Mouse (Mus musculus) forebrain, postnatal 0 days (tissue): ENCODE data around the gene Bcl10. TPM values are rescaled to one million over a fixed set of nuclear protein-coding genes. Genes with fewer than 3 reads are reported as not detected.
A peak's percentile ranks its signal among the peaks of the same experiment; 100 is the strongest.

Source experiments
- ATAC-seq: fragments of 200-750 bp; cut with Nextera tagmentation; 2 replicates; pipeline ENCODE4 v1.8.0; 2017; ENCODE audit warnings: mild to moderate bottlenecking, moderate library complexity
- DNase-seq: peaks from one replicate; pipeline ENCODE4 v3.0.0-alpha.2; 2015
- H3K27ac ChIP-seq: fragments of 300-500 bp; sonication (generic); 2 replicates; pipeline ENCODE4 v1.5.1; 2014; ENCODE audit warnings: low read depth, mild to moderate bottlenecking, antibody characterized with exemption, low read length, moderate library complexity, mixed read lengths
- H3K27me3 ChIP-seq: fragments of 300-500 bp; sonication (generic); 2 replicates; pipeline ENCODE4 v1.6.1; 2014; ENCODE audit warnings: mild to moderate bottlenecking, low read length, mixed read lengths; ENCODE audit not compliant: insufficient read depth
- H3K36me3 ChIP-seq: fragments of 300-500 bp; sonication (generic); 2 replicates; pipeline ENCODE4 v1.6.1; 2014; ENCODE audit warnings: mild to moderate bottlenecking, moderate library complexity; ENCODE audit not compliant: insufficient read depth
- H3K4me1 ChIP-seq: fragments of 300-500 bp; sonication (generic); 2 replicates; pipeline ENCODE4 v1.6.1; 2014; ENCODE audit warnings: antibody characterized with exemption; ENCODE audit not compliant: insufficient read depth
- H3K4me2 ChIP-seq: fragments of 300-500 bp; sonication (generic); 2 replicates; pipeline ENCODE4 v1.6.1; 2014; ENCODE audit warnings: low read depth, mild to moderate bottlenecking, moderate library complexity
- H3K4me3 ChIP-seq: fragments of 300-500 bp; sonication (generic); 2 replicates; pipeline ENCODE4 v1.5.1; 2014; ENCODE audit warnings: low read depth, low read length, mixed read lengths
- H3K9ac ChIP-seq: fragments of 300-500 bp; sonication (generic); 2 replicates; pipeline ENCODE4 v1.6.1; 2014; ENCODE audit warnings: mild to moderate bottlenecking
- H3K9me3 ChIP-seq: fragments of 300-500 bp; sonication (generic); 2 replicates; pipeline ENCODE4 v1.6.1; 2016; ENCODE audit warnings: low read length
- CTCF ChIP-seq: sonication (generic); IDR thresholded peaks from 2 replicates; pipeline ENCODE4 v1.5.1; 2016; ENCODE audit warnings: antibody characterized with exemption, control low read depth, low read depth
- WGBS: fragments of 180-500 bp; shearing (Covaris S2); extraction: QIAGEN DNeasy Blood & Tissue Kit; methylation state at CpG from one replicate; pipeline ENCODE4 v1.1.7; 2014; 5-methylcytosine and 5-hydroxymethylcytosine counted together
- polyA plus RNA-seq: library from polyadenylated mRNA; unstranded; fragments of >200 nt; fragmentation: Nextera tagmentation; extraction: Ambion mirVana; gene quantifications from 2 replicates; pipeline ENCODE4 v1.2.1, GENCODE M21; 2015
- total RNA-seq: library from RNA; depleted of rRNA; stranded (reverse); fragments of >200 nt; gene quantifications from 2 replicates; pipeline ENCODE4 v1.2.3, GENCODE M21; 2014

Gene Bcl10
- total and polyA plus RNA-seq, 2 experiments from 2014 or later, result 33.2 to 38.1 TPM

- no peak overlapping the region for H3K4me2 ChIP-seq
- no peaks in the 10 kb centered on the region for H3K36me3 ChIP-seq
- ATAC-seq (peak; percentile 40; the same call in 1 of the 2 replicates), DNase-seq (no peak)
- H3K4me3 ChIP-seq, result no peak overlapping the region
- H3K9ac ChIP-seq, result no peak overlapping the region
- H3K27ac ChIP-seq, result no peak overlapping the region
- no peaks in the 10 kb centered on the region; the same call in 1 of the 2 replicates for H3K4me1 ChIP-seq
- H3K27me3 ChIP-seq, result no peaks in the 10 kb centered on the region
- no peaks in the 10 kb centered on the region for H3K9me3 ChIP-seq
- 23% methylated on average over 2 of the region's 2 CpGs for WGBS
- TF ChIP-seq CTCF, result no peak
Observed at GRCm38 (mm10) chr3:145883233-145883632, 39.4 kb upstream of the Bcl10 start.

GRCm38 (mm10) chr3:145885376-145885775, 37.2 kb upstream of the Bcl10 start:
- H3K27me3 ChIP-seq, result no peaks in the 10 kb centered on the region
- peak overlapping the region; percentile 59 for H3K27ac ChIP-seq
- H3K36me3 ChIP-seq, result no peaks in the 10 kb centered on the region
- 19% methylated on average over 4 of the region's 4 CpGs for WGBS
- peak; percentile 66 for ATAC-seq
- no peak overlapping the region for H3K9ac ChIP-seq
- peak; percentile 76 for DNase-seq
- no peak overlapping the region for H3K4me3 ChIP-seq
- TF ChIP-seq CTCF, result no peak
- H3K4me2 ChIP-seq, result no peak overlapping the region
- no peaks in the 10 kb centered on the region; the same call in 1 of the 2 replicates for H3K4me1 ChIP-seq
- no peaks in the 10 kb centered on the region for H3K9me3 ChIP-seq

- Histone ChIP-seq H3K4me1 (no peaks in the 10 kb centered on the region; the same call in 1 of the 2 replicates), H3K4me2 (no peak overlapping the region), H3K36me3 (no peaks in the 10 kb centered on the region), H3K9me3 (no peaks in the 10 kb centered on the region), H3K27ac (peak overlapping the region; percentile 59), H3K9ac (no peak overlapping the region), H3K4me3 (no peak overlapping the region), H3K27me3 (no peaks in the 10 kb centered on the region)
- 45% methylated on average over 5 of the region's 5 CpGs for WGBS
- DNase-seq, result no peak
- no peak for TF ChIP-seq CTCF
- no peak for ATAC-seq
Observed at GRCm38 (mm10) chr3:145885851-145886464, 36.6 kb upstream of the Bcl10 start.

GRCm38 (mm10) chr3:145887430-145887971, 35.1 kb upstream of the Bcl10 start:
- Histone ChIP-seq H3K27me3 (no peaks in the 10 kb centered on the region), H3K9ac (no peak overlapping the region), H3K9me3 (no peaks in the 10 kb centered on the region), H3K36me3 (no peaks in the 10 kb centered on the region), H3K4me3 (no peak overlapping the region), H3K27ac (no peak overlapping the region), H3K4me2 (no peak overlapping the region), H3K4me1 (no peaks in the 10 kb centered on the region; the same call in 1 of the 2 replicates)
- no peak for TF ChIP-seq CTCF
- DNase-seq (no peak), ATAC-seq (no peak)
- 67% methylated on average over 6 of the region's 6 CpGs for WGBS

- 18% methylated on average over 18 of the region's 18 CpGs for WGBS
- ATAC-seq (peak; percentile 95), DNase-seq (peak; percentile 68)
- no peak for TF ChIP-seq CTCF
- Histone ChIP-seq H3K9me3 (no peaks in the 10 kb centered on the region), H3K27ac (peak overlapping the region; percentile 68), H3K27me3 (no peaks in the 10 kb centered on the region), H3K4me3 (no peak overlapping the region), H3K4me1 (no peaks in the 10 kb centered on the region; the same call in 1 of the 2 replicates), H3K4me2 (no peak overlapping the region), H3K9ac (no peak overlapping the region), H3K36me3 (no peaks in the 10 kb centered on the region)
Observed at GRCm38 (mm10) chr3:145890346-145891132, 32.1 kb upstream of the Bcl10 start.

GRCm38 (mm10) chr3:145892451-145892850, 30.2 kb upstream of the Bcl10 start:
- no peaks in the 10 kb centered on the region for H3K9me3 ChIP-seq
- DNase-seq, result no peak
- no peak overlapping the region for H3K9ac ChIP-seq
- no peak overlapping the region for H3K4me2 ChIP-seq
- H3K36me3 ChIP-seq, result no peaks in the 10 kb centered on the region
- no peak overlapping the region for H3K4me3 ChIP-seq
- H3K27me3 ChIP-seq, result no peaks in the 10 kb centered on the region
- no peak for ATAC-seq
- 90% methylated on average over 3 of the region's 3 CpGs for WGBS
- no peak for TF ChIP-seq CTCF
- H3K27ac ChIP-seq, result no peak overlapping the region
- no peaks in the 10 kb centered on the region for H3K4me1 ChIP-seq

- H3K9me3 ChIP-seq, result no peaks in the 10 kb centered on the region
- 39% methylated on average over 12 of the region's 12 CpGs for WGBS
- no peak overlapping the region for H3K9ac ChIP-seq
- no peaks in the 10 kb centered on the region for H3K4me1 ChIP-seq
- no peak for TF ChIP-seq CTCF
- no peak overlapping the region for H3K27ac ChIP-seq
- ATAC-seq (no peak), DNase-seq (no peak)
- no peaks in the 10 kb centered on the region for H3K27me3 ChIP-seq
- no peak overlapping the region for H3K4me2 ChIP-seq
- H3K4me3 ChIP-seq, result no peak overlapping the region
- H3K36me3 ChIP-seq, result no peaks in the 10 kb centered on the region
Observed at GRCm38 (mm10) chr3:145894131-145894530, 28.5 kb upstream of the Bcl10 start.
